Mouse (Mus musculus): Measurements from ENCODE around the gene Gas2l3. TPM values are rescaled to one million over a fixed set of nuclear protein-coding genes. Genes with fewer than 3 reads are reported as not detected.

The Gas2l3 gene
- polyA plus RNA-seq, 1 experiment from 2014 or later, result 2.2 TPM

GRCm38 (mm10) chr10:89423164-89423778 is 20.5 kb downstream of the Gas2l3 start:
- Histone ChIP-seq H3K9ac (ENCODE audit: low read depth, low read length) (no peak overlapping the region), H3K36me3 (ENCODE audit: control insufficient read depth, insufficient read depth, low read length) (no peaks in the 10 kb centered on the region), H3K4me1 (ENCODE audit: control insufficient read depth, insufficient read depth, low read length) (no peaks in the 10 kb centered on the region), H3K27ac (ENCODE audit: low read length) (no peak overlapping the region), H3K4me2 (ENCODE audit: low read length) (no peak overlapping the region), H3K4me3 (ENCODE audit: low read depth, low read length) (no peak overlapping the region), H3K27me3 (ENCODE audit: control insufficient read depth, insufficient read depth, low read depth, low read length) (no peaks in the 10 kb centered on the region), H3K9me3 (replicated peaks; ENCODE audit: control insufficient read depth, low read length, poor library complexity, severe bottlenecking) (no peaks in the 10 kb centered on the region)
- 93% methylated on average over 9 of the region's 9 CpGs for WGBS
- ATAC-seq, result no peak

- no peaks in the 10 kb centered on the region for H3K9me3 ChIP-seq (replicated peaks; ENCODE audit: control insufficient read depth, low read length, poor library complexity, severe bottlenecking)
- no peak overlapping the region for H3K27ac ChIP-seq (ENCODE audit: low read length)
- H3K4me1 ChIP-seq (ENCODE audit: control insufficient read depth, insufficient read depth, low read length), result no peaks in the 10 kb centered on the region
- H3K4me3 ChIP-seq (ENCODE audit: low read depth, low read length), result no peak overlapping the region
- WGBS, result 94% methylated on average over 8 of the region's 8 CpGs
- H3K9ac ChIP-seq (ENCODE audit: low read depth, low read length), result no peak overlapping the region
- H3K27me3 ChIP-seq (ENCODE audit: control insufficient read depth, insufficient read depth, low read depth, low read length), result no peaks in the 10 kb centered on the region
- H3K36me3 ChIP-seq (ENCODE audit: control insufficient read depth, insufficient read depth, low read length), result no peaks in the 10 kb centered on the region
- ATAC-seq, result no peak
- H3K4me2 ChIP-seq (ENCODE audit: low read length), result no peak overlapping the region
These were observed 21.1 kb downstream of the Gas2l3 start for GRCm38 (mm10) chr10:89422504-89423158.

GRCm38 (mm10) chr10:89417966-89418365 is 25.8 kb downstream of the Gas2l3 start:
- no peak overlapping the region for H3K9ac ChIP-seq (ENCODE audit: low read depth, low read length)
- H3K9me3 ChIP-seq (replicated peaks; ENCODE audit: control insufficient read depth, low read length, poor library complexity, severe bottlenecking), result no peaks in the 10 kb centered on the region
- H3K4me2 ChIP-seq (ENCODE audit: low read length), result no peak overlapping the region
- H3K4me1 ChIP-seq (ENCODE audit: control insufficient read depth, insufficient read depth, low read length), result no peaks in the 10 kb centered on the region
- WGBS, result 89% methylated on average over 2 of the region's 2 CpGs
- no peak overlapping the region for H3K4me3 ChIP-seq (ENCODE audit: low read depth, low read length)
- H3K36me3 ChIP-seq (ENCODE audit: control insufficient read depth, insufficient read depth, low read length), result no peaks in the 10 kb centered on the region
- no peak for ATAC-seq
- H3K27me3 ChIP-seq (ENCODE audit: control insufficient read depth, insufficient read depth, low read depth, low read length), result no peaks in the 10 kb centered on the region
- H3K27ac ChIP-seq (ENCODE audit: low read length), result no peak overlapping the region

GRCm38 (mm10) chr10:89415478-89415877 is 28.3 kb downstream of the Gas2l3 start:
- WGBS, result 64% methylated on average over 3 of the region's 3 CpGs
- no peak overlapping the region for H3K9ac ChIP-seq (ENCODE audit: low read depth, low read length)
- no peaks in the 10 kb centered on the region for H3K9me3 ChIP-seq (replicated peaks; ENCODE audit: control insufficient read depth, low read length, poor library complexity, severe bottlenecking)
- no peak overlapping the region for H3K4me2 ChIP-seq (ENCODE audit: low read length)
- H3K4me3 ChIP-seq (ENCODE audit: low read depth, low read length), result no peak overlapping the region
- H3K4me1 ChIP-seq (ENCODE audit: control insufficient read depth, insufficient read depth, low read length), result no peaks in the 10 kb centered on the region
- H3K27me3 ChIP-seq (ENCODE audit: control insufficient read depth, insufficient read depth, low read depth, low read length), result no peaks in the 10 kb centered on the region
- no peaks in the 10 kb centered on the region for H3K36me3 ChIP-seq (ENCODE audit: control insufficient read depth, insufficient read depth, low read length)
- H3K27ac ChIP-seq (ENCODE audit: low read length), result no peak overlapping the region
- no peak for ATAC-seq

GRCm38 (mm10) chr10:89407551-89407950 is 36.2 kb downstream of the Gas2l3 start:
- no peaks in the 10 kb centered on the region for H3K4me1 ChIP-seq (ENCODE audit: control insufficient read depth, insufficient read depth, low read length)
- WGBS, result 55% methylated on average over 1 of the region's 1 CpGs
- H3K9ac ChIP-seq (ENCODE audit: low read depth, low read length), result no peak overlapping the region
- H3K9me3 ChIP-seq (replicated peaks; ENCODE audit: control insufficient read depth, low read length, poor library complexity, severe bottlenecking), result no peaks in the 10 kb centered on the region
- no peak overlapping the region for H3K27ac ChIP-seq (ENCODE audit: low read length)
- no peaks in the 10 kb centered on the region for H3K27me3 ChIP-seq (ENCODE audit: control insufficient read depth, insufficient read depth, low read depth, low read length)
- no peak for ATAC-seq
- no peak overlapping the region for H3K4me3 ChIP-seq (ENCODE audit: low read depth, low read length)
- H3K4me2 ChIP-seq (ENCODE audit: low read length), result no peak overlapping the region
- no peaks in the 10 kb centered on the region for H3K36me3 ChIP-seq (ENCODE audit: control insufficient read depth, insufficient read depth, low read length)

- 80% methylated on average over 5 of the region's 6 CpGs for WGBS
- H3K27ac ChIP-seq (ENCODE audit: low read length), result no peak overlapping the region
- no peaks in the 10 kb centered on the region for H3K9me3 ChIP-seq (replicated peaks; ENCODE audit: control insufficient read depth, low read length, poor library complexity, severe bottlenecking)
- no peak for ATAC-seq
- no peak overlapping the region for H3K4me3 ChIP-seq (ENCODE audit: low read depth, low read length)
- no peak overlapping the region for H3K4me2 ChIP-seq (ENCODE audit: low read length)
- no peaks in the 10 kb centered on the region for H3K4me1 ChIP-seq (ENCODE audit: control insufficient read depth, insufficient read depth, low read length)
- no peaks in the 10 kb centered on the region for H3K27me3 ChIP-seq (ENCODE audit: control insufficient read depth, insufficient read depth, low read depth, low read length)
- H3K36me3 ChIP-seq (ENCODE audit: control insufficient read depth, insufficient read depth, low read length), result no peaks in the 10 kb centered on the region
- H3K9ac ChIP-seq (ENCODE audit: low read depth, low read length), result no peak overlapping the region
These were observed 36.9 kb downstream of the Gas2l3 start for GRCm38 (mm10) chr10:89406733-89407484.

GRCm38 (mm10) chr10:89404936-89405335 is 38.8 kb downstream of the Gas2l3 start:
- WGBS, result 87% methylated on average over 4 of the region's 4 CpGs
- no peaks in the 10 kb centered on the region for H3K36me3 ChIP-seq (ENCODE audit: control insufficient read depth, insufficient read depth, low read length)

GRCm38 (mm10) chr10:89400674-89401336 is 43.0 kb downstream of the Gas2l3 start:
- 78% methylated on average over 19 of the region's 19 CpGs for WGBS
- ATAC-seq, result no peak

More at GRCm38 (mm10) chr10:89404936-89405335, 38.8 kb downstream of the Gas2l3 start:
- Histone ChIP-seq H3K4me3 (ENCODE audit: low read depth, low read length) (no peak overlapping the region), H3K4me2 (ENCODE audit: low read length) (no peak overlapping the region), H3K9ac (ENCODE audit: low read depth, low read length) (no peak overlapping the region), H3K27me3 (ENCODE audit: control insufficient read depth, insufficient read depth, low read depth, low read length) (no peaks in the 10 kb centered on the region), H3K27ac (ENCODE audit: low read length) (no peak overlapping the region), H3K4me1 (ENCODE audit: control insufficient read depth, insufficient read depth, low read length) (no peaks in the 10 kb centered on the region), H3K9me3 (replicated peaks; ENCODE audit: control insufficient read depth, low read length, poor library complexity, severe bottlenecking) (no peaks in the 10 kb centered on the region)
- no peak for ATAC-seq

More at GRCm38 (mm10) chr10:89400674-89401336, 43.0 kb downstream of the Gas2l3 start:
- no peaks in the 10 kb centered on the region for H3K9me3 ChIP-seq (replicated peaks; ENCODE audit: control insufficient read depth, low read length, poor library complexity, severe bottlenecking)
- H3K27me3 ChIP-seq (ENCODE audit: control insufficient read depth, insufficient read depth, low read depth, low read length), result no peaks in the 10 kb centered on the region
- no peak overlapping the region for H3K9ac ChIP-seq (ENCODE audit: low read depth, low read length)
- no peaks in the 10 kb centered on the region for H3K36me3 ChIP-seq (ENCODE audit: control insufficient read depth, insufficient read depth, low read length)
- no peak overlapping the region for H3K4me2 ChIP-seq (ENCODE audit: low read length)
- H3K4me1 ChIP-seq (ENCODE audit: control insufficient read depth, insufficient read depth, low read length), result peaks cover under 1% of the 10 kb centered on the region; the same call in 1 of the 2 replicates
- no peak overlapping the region for H3K27ac ChIP-seq (ENCODE audit: low read length)
- no peak overlapping the region for H3K4me3 ChIP-seq (ENCODE audit: low read depth, low read length)

Data from midbrain, embryonic 16.5 days (tissue).